Mouse (Mus musculus) subcutaneous adipose tissue, adult 2 months (tissue): ENCODE measurements around the gene Gm33543. TPM values are rescaled to one million over a fixed set of nuclear protein-coding genes. Genes with fewer than 3 reads are reported as not detected.

Source experiments
- polyA plus RNA-seq: library from polyadenylated mRNA; depleted of rRNA; stranded (reverse); fragments of >200 nt; gene quantifications from 2 replicates; pipeline ENCODE4 v1.2.3, GENCODE M21; 2012; ENCODE audit warnings: low replicate concordance; rRNA removed

Gm33543 gene
- 0.08 TPM in 1 of 2 replicates, not detected in the other for polyA plus RNA-seq

GRCm38 (mm10) chr10:95842789-95843637 lies at the start of gene Gm33543:
Gene Gm33543 (minus strand): TSS chr10:95842930.

Other genes with a start within 250 kb of the Gm33543 start
- gene Anapc15-ps, start 169.5 kb downstream of the Gm33543 start, polyA plus RNA-seq: not detected in 2 replicates
- gene Eea1, start 97.7 kb upstream of the Gm33543 start, polyA plus RNA-seq: 4.1 and 5.6 TPM in 2 replicates